8 mouse cellular contexts compared by ENCODE assay signal in genomic region chr11:66222133-66222532, GRCm38 (mm10). TPM values are rescaled to one million over a fixed set of nuclear protein-coding genes. Genes with fewer than 3 reads are reported as not detected.
DNase-seq lines count a peak whose midpoint lies in the region; TF ChIP-seq lines count a peak whose summit lies in the region.
"Had no signal": no experiment of that assay in that cellular context is flagged by ENCODE, and none has a peak within 500 bp of the region (broad histone marks: within the 10 kb centered on the region; RNA-seq: fewer than 3 reads in every experiment).

No protein-coding gene starts in this region.

- no peak overlapping the region for H3K4me3 ChIP-seq in left cerebral cortex, adult 2 months

- no peak for TF ChIP-seq CTCF in left cerebral cortex, adult 2 months (IDR thresholded peaks at IDR 0.05)

- intact Hi-C loops in left cerebral cortex, adult 2 months (cut with DNase I): no loop called here

- DNase-seq in retina, adult 2 months (ENCODE audit: low read depth, low spot score): peak; percentile 3
- no peak for DNase-seq in retina, embryonic 14.5 days (ENCODE audit: low spot score)
- peak; percentile 28 to 52 for DNase-seq in frontal cortex, adult 2 months (ENCODE audit: extremely low spot score in 1 of 2, low spot score in 1 of 2)
- peak; percentile 20 to 26 for DNase-seq in left cerebral cortex, adult 2 months (ENCODE audit: extremely low spot score in 1 of 2, low spot score in 2 of 2)
- DNase-seq in testis, postnatal 14 days (ENCODE audit: low spot score): peak; percentile 82
- no peak for DNase-seq in thymus, postnatal 4 days
- no peak for DNase-seq in adrenal gland, postnatal 14 days
- DNase-seq: heart, postnatal 10 days had no signal

- H3K27ac ChIP-seq in left cerebral cortex, adult 2 months: no peak overlapping the region

RNA-seq across cellular contexts. Expression of gene Dnah9, which starts 53.8 kb away (rescaled TPM):
- 0.76 and 0.98 TPM in 2 replicates for polyA plus RNA-seq in frontal cortex, adult 2 months (2012; rRNA removed)
- 1 to 10 TPM; 2.4 to 4.9 TPM for total RNA-seq in left cerebral cortex, adult 2 months (2021)
- total RNA-seq in adrenal gland, postnatal 14 days (2021): 0.08 TPM in 1 of 2 replicates, not detected in the other

Comparison
In these comparisons a context has a peak if more than half of its experiments do, and no peak if none do; other contexts are left out.
1. DNase-seq: peak in retina, adult 2 months (single experiment), frontal cortex, adult 2 months (2 of 2), left cerebral cortex, adult 2 months (2 of 2) and testis, postnatal 14 days (single experiment); none in retina, embryonic 14.5 days (single experiment), thymus, postnatal 4 days (single experiment) and adrenal gland, postnatal 14 days (single experiment).